Mouse (Mus musculus) forebrain, embryonic 13.5 days (tissue): ENCODE results near the gene Six2. TPM values are rescaled to one million over a fixed set of nuclear protein-coding genes. Genes with fewer than 3 reads are reported as not detected.
"Not testable (repeated sequence)": the region's sequence is repeated elsewhere in the genome, so short reads cannot be mapped to it uniquely, and the experiment has no call there.

Source experiments
- ATAC-seq: fragments of 200-750 bp; cut with Nextera tagmentation; 2 replicates; pipeline ENCODE4 v1.8.0; 2017
- H3K27ac ChIP-seq: fragments of 300-500 bp; sonication (generic); 2 replicates; pipeline ENCODE4 v1.5.1; 2015; ENCODE audit warnings: inconsistent platforms, mild to moderate bottlenecking, moderate library complexity
- H3K27me3 ChIP-seq: fragments of 300-500 bp; sonication (generic); 2 replicates; pipeline ENCODE4 v1.6.1; 2015; ENCODE audit warnings: mild to moderate bottlenecking, inconsistent platforms
- H3K36me3 ChIP-seq: fragments of 300-500 bp; sonication (generic); 2 replicates; pipeline ENCODE4 v1.6.1; 2015; ENCODE audit warnings: mild to moderate bottlenecking, inconsistent platforms; ENCODE audit not compliant: poor library complexity, severe bottlenecking
- H3K4me1 ChIP-seq: fragments of 300-500 bp; sonication (generic); 2 replicates; pipeline ENCODE4 v1.6.1; 2015; ENCODE audit warnings: inconsistent platforms
- H3K4me2 ChIP-seq: fragments of 300-500 bp; sonication (generic); 2 replicates; pipeline ENCODE4 v1.6.1; 2015; ENCODE audit warnings: inconsistent platforms, mild to moderate bottlenecking, moderate library complexity
- H3K4me3 ChIP-seq: fragments of 300-500 bp; sonication (generic); 2 replicates; pipeline ENCODE4 v1.5.1; 2015; ENCODE audit warnings: mild to moderate bottlenecking, inconsistent platforms
- H3K9ac ChIP-seq: fragments of 300-500 bp; sonication (generic); 2 replicates; pipeline ENCODE4 v1.6.1; 2015; ENCODE audit warnings: mild to moderate bottlenecking, inconsistent platforms
- H3K9me3 ChIP-seq: fragments of 300-500 bp; sonication (generic); replicated peaks from 2 replicates; pipeline ENCODE4 v1.6.1; 2016; ENCODE audit warnings: inconsistent platforms
- WGBS: fragments of 180-500 bp; shearing (Covaris S2); methylation state at CpG from one replicate; pipeline ENCODE4 v1.1.7; 2015; 5-methylcytosine and 5-hydroxymethylcytosine counted together
- polyA plus RNA-seq: library from polyadenylated mRNA; unstranded; fragments of >200 nt; fragmentation: Nextera tagmentation; extraction: Ambion mirVana; gene quantifications from 2 replicates; pipeline ENCODE4 v1.2.1, GENCODE M21; 2015

The Six2 gene
- polyA plus RNA-seq, 1 experiment from 2014 or later: 0.37 TPM

DNA sequence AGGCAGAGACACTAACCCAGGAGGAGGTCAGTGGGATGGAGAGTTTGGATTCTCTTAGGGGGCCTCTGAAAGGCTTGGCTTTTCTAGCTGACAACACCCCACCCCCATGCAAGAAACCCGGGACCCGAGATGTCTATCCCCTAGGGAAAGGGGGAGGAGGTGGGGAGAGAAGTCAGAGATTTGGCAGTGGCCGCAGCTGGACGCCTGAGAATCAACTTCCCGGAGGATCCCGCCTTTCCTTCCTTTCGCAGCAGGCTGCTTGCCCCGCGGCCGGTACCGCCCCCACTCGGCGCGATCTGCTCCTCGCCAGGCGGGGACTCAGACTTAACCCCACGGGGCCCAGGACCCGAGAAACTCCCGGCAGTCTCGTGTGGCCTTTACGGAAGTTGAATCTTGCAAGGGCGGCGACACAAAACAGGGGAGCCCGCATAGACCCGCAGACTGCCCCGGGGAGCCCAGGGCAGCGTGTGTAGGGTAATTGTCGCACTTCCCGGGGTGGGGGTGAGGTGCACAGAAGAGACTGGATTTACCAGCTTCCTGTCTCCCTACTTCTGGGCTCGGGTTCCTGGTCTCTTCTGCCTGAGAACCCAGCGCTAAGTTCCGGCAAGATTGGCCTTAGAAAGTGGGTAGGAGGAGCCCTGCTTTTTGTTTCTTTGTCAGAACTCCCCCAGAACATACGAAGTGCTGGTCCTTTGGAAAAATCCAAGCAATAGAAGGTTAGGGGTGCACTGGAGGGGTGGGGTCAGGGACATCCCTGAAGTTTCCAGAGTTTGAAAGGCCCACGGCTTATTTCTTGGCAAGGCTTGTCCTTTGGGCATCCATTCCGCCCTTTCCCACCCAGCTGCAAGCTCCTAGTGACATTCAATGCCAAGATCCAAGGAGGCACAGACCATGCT, 1.1 kb upstream of the Six2 start:
- H3K27me3 ChIP-seq: peaks cover 98% of the 10 kb centered on the region
- no peaks in the 10 kb centered on the region for H3K9me3 ChIP-seq
- peak overlapping the region; percentile 75 for H3K4me2 ChIP-seq
- ATAC-seq: no peak
- H3K4me1 ChIP-seq: peaks cover 22% of the 10 kb centered on the region
- WGBS: 1% methylated on average over 35 of the region's 35 CpGs
- H3K27ac ChIP-seq: no peak overlapping the region
- H3K36me3 ChIP-seq: no peaks in the 10 kb centered on the region
- no peak overlapping the region for H3K9ac ChIP-seq
- H3K4me3 ChIP-seq: peak overlapping the region; percentile 43

DNA sequence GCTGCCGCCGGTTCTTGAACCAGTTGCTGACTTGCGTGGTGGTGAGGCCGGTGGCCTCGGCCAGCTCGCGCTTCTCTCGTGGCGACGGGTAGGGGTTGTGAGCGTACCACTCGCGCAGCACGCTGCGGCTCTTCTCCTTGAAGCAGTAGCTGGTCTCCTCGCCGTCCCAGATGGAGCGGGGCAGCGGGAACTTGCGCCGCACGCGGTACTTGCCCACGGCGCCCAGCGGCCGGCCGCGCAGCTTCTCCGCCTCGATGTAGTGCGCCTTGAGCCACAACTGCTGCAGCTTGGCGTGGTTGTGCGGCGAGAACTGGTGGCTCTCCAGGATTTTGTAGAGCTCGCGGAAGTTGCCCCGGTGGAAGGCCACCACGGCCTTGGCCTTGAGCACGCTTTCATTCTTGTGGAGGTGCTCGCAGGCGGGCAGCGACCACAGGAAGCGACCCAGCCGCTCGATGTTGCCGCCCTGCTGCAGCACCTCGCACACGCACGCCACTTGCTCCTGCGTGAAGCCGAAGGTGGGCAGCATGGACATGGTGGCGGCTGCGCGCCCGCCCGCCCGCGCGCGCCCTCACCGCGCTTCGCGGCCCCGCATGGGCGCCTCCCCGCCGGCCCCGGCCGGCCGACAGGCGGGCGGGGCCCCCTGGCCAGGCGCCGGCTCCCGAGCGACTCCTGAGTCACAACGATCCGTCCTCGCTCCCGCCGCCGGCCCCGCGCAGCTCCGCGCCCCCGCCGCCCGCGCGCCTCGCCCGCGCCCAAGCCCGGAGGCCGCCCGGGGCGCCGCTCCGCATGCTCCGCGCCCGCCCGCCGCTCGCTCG, 446 bp downstream of the Six2 start:
- Histone ChIP-seq H3K9ac (peak overlapping the region; percentile 46), H3K36me3 (no peaks in the 10 kb centered on the region), H3K4me1 (peaks cover 22% of the 10 kb centered on the region), H3K9me3 (no peaks in the 10 kb centered on the region), H3K27ac (no peak overlapping the region), H3K27me3 (peaks cover 98% of the 10 kb centered on the region), H3K4me2 (peak overlapping the region; percentile 75), H3K4me3 (peak overlapping the region; percentile 43)
- under 1% methylated on average over 77 of the region's 109 CpGs for WGBS
- no peak; the same call in none of the 2 replicates for ATAC-seq

DNA sequence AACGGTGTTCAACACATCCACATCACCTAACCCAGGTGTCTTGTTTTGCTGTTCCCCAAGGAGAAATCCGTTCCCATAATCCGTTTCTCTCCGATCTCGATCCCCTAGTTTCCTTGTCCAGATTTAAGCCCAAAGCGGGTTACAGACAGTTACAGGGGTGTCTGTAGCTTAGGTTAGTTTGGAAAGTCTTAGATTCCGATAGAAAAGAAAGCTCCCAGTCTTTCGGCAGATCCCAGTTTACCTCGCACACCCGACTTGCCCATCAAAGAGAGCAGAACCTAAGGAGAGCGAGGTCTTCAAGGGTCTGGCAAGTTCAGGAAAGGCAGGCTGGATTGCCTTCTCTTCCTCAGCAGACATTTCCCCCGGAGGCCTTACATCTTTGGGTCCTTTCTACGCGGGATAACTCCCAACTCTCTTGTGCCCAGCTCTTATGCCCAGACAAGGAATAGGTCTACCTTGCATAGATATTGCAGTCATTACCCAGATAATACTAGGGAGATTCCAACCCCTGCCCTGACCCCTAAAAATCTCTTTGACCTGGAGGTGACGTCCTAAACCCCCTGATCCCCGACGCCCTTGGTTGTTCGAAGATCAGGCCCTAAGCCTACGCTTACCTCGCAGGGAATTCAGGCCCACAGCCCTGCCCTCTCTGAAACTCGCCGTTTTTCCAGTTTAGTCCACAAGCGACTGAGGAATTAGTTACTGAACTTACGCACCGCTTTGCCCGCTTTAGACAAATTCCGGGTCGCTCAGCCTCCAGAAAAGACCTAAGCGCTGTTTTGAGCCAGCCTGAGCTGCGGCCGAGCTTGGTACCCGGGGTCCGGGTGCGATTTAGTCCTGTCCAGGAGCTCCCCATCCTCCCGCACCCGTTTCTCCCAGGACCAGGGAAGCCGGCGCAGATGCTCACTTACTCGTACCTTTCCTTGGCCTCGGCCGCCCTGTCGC, 1.3 kb downstream of the Six2 start:
- H3K9me3 ChIP-seq: no peaks in the 10 kb centered on the region
- H3K36me3 ChIP-seq: no peaks in the 10 kb centered on the region
- H3K4me2 ChIP-seq: peak overlapping the region; percentile 75
- H3K4me1 ChIP-seq: peaks cover 22% of the 10 kb centered on the region
- ATAC-seq: no peak
- no peak overlapping the region for H3K27ac ChIP-seq
- peaks cover 98% of the 10 kb centered on the region for H3K27me3 ChIP-seq
- peak overlapping the region; percentile 43 for H3K4me3 ChIP-seq
- 2% methylated on average over 42 of the region's 42 CpGs for WGBS
- 0 out of 2 replicates have a peak overlapping the region, but pooled peaks have one; percentile 46 for H3K9ac ChIP-seq

DNA sequence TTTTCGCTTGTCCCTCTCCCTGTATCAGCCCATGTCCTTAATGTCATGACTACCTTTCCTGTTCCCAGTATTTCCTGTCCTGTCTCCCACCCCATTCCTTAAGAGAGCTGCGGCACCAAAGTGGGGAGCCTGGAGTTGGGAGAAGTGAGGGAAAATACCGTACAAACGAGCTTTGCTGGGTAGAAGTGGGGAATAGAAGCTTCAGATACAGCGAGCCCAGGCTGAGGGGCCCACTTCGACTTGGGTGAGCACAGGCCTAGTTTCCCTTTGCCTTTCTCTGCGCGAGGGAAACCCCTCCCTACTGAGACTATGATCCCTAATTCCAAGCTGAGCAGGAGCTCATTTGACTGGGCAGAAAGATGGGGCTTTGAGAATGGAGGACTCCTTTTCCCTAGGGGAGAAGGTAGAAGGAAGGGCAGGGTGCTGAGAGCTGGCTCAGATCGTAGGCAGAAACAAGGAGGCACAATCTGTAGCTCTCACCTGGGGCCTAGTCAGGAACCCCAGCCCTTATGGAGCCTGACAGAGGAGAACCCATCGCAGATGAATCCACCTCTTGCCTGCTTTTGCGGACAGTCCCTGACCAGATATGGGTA, 2.3 kb downstream of the Six2 start:
- Histone ChIP-seq H3K4me1 (peaks cover 22% of the 10 kb centered on the region), H3K27ac (no peak overlapping the region), H3K27me3 (peaks cover 98% of the 10 kb centered on the region), H3K9ac (no peak overlapping the region), H3K4me2 (no peak overlapping the region), H3K9me3 (no peaks in the 10 kb centered on the region), H3K36me3 (no peaks in the 10 kb centered on the region), H3K4me3 (no peak overlapping the region)
- ATAC-seq: no peak
- WGBS: 3% methylated on average over 11 of the region's 11 CpGs

DNA sequence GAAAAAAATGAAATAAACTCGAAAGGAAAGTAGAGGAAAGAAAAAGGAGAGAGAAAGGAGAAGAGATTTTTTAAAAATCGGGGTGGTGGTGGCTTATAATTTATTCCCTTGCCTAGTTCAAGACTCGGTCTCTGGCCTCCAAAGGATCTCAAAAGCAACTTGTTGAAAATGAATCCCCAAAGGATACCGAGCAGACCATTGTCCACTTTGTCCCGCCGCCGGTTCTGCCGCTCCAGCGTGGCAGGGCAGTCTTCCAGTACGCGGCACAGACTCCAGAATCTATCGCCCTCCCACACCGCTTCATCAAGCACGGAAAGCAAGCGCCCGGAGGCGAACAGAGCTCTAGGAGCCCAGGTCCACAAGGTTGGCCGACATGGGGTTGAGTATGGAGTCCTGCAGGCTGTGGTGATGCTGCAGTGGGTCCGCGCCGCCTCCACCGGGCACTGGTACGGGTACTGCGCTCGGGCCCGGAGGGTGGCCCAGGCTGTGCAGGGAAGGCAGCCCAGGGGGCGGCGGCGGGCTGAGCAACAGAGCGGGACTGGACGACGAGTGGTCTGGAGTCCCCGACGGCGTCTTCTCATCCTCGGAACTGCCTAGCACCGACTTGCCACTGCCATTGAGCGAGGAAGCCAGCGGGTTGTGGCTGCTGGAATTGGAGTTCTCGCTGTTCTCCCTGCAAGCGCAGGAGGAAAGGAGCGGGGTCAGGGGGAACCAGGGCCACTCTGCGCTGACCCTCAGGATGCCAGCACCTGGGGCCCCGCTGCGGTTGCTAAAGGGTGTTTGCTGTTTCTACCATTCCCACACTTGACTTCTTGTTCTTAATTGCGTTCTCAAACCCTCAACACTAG, 3.0 kb downstream of the Six2 start:
- Histone ChIP-seq H3K27ac (no peak overlapping the region), H3K9ac (no peak overlapping the region), H3K4me1 (peaks cover 23% of the 10 kb centered on the region), H3K9me3 (no peaks in the 10 kb centered on the region), H3K27me3 (peaks cover 98% of the 10 kb centered on the region), H3K36me3 (no peaks in the 10 kb centered on the region), H3K4me3 (no peak overlapping the region), H3K4me2 (peak overlapping the region; percentile 3; the same call in 1 of the 2 replicates)
- WGBS: under 1% methylated on average over 46 of the region's 46 CpGs
- ATAC-seq: no peak

DNA sequence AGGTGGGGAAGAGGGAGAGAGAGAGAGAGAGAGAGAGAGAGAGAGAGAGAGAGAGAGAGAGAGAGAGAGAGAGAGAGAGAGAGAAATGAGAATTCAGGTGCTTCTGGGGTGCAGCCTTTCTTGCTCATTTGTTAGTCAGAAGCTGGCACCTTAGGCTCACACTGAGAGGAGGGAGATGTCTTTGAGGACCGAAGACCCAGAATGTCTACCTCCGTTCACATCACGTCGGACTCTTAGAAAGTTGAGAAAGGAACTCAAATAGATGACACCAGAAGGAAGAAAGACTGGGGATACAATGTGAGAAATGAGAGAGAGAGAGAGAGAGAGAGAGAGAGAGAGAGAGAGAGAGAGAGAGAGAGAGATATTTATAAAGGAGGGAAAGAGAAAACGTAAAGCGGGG, 3.6 kb downstream of the Six2 start:
- H3K4me3 ChIP-seq, H3K9ac ChIP-seq, H3K9me3 ChIP-seq, H3K4me2 ChIP-seq, H3K36me3 ChIP-seq, ATAC-seq, H3K27ac ChIP-seq: not testable (repeated sequence)
- H3K4me1 ChIP-seq: peaks cover 30% of the 10 kb centered on the region
- WGBS: 3% methylated on average over 6 of the region's 6 CpGs
- peaks cover 98% of the 10 kb centered on the region for H3K27me3 ChIP-seq

DNA sequence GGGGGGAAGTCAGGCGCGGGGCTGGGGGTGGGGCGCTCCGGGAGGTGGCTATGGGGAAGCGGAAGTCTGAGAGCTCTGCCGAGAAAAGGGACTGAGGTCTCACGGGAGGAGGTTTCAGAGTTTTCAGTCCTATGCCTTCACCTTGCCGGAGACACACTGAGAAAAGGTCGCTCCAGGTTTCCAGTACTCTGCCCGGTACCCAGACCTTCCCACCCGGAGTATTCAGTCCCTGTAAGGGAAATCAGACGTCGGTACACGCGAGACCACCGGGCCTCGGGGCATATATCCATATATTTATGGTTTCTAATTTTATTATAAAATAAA, 4.1 kb downstream of the Six2 start:
- Histone ChIP-seq H3K4me2 (no peak overlapping the region), H3K27me3 (peaks cover 98% of the 10 kb centered on the region), H3K36me3 (no peaks in the 10 kb centered on the region), H3K4me3 (no peak overlapping the region), H3K4me1 (peaks cover 27% of the 10 kb centered on the region), H3K27ac (no peak overlapping the region), H3K9ac (no peak overlapping the region), H3K9me3 (no peaks in the 10 kb centered on the region)
- WGBS: 1% methylated on average over 17 of the region's 17 CpGs
- ATAC-seq: no peak

DNA sequence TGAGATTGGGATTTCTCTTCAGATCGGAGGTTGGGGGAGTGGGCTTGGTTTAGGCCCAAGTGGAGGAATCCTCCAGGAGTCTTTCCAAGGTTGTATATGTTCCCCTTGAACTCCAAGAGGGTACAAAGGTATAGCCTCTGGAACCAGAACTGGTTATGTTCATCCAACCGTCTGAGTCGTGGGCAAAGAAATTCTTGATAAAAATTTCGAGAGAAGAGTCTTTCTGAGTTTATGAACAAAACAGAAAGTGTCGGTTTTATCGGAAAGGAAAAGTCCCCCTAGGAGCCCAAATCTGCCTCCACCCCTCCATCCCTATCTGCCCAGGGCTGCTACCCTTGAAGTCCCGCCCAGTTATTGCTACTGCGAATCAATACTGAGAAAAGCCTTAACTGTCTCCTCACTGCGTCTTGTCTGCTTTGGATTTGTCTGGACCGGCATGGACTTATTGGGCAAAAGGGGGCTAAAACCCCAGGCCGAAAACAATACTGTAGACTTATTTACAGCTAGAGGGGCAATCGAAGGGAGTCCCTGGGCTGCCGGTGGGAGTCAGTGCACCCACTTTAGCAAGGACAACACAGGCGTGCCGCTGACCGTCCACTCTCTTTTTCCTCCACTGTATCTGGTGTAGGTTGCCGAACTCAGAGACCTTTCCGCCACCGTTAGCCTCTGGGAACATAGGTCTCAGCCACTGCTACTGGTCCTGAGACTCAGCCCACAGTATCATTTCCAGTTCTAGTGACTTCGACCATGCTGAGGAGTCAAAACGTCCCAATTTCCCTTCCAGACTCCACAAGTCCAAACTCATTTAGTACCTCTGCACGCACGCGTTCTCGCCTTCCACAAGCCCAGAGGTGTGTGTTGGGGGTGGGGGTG, 4.7 kb downstream of the Six2 start:
- Histone ChIP-seq H3K27me3 (peaks cover 98% of the 10 kb centered on the region), H3K4me3 (no peak overlapping the region), H3K36me3 (no peaks in the 10 kb centered on the region), H3K9me3 (no peaks in the 10 kb centered on the region), H3K9ac (no peak overlapping the region), H3K4me1 (peaks cover 21% of the 10 kb centered on the region), H3K4me2 (no peak overlapping the region), H3K27ac (no peak overlapping the region)
- WGBS: 2% methylated on average over 25 of the region's 25 CpGs
- no peak for ATAC-seq

DNA sequence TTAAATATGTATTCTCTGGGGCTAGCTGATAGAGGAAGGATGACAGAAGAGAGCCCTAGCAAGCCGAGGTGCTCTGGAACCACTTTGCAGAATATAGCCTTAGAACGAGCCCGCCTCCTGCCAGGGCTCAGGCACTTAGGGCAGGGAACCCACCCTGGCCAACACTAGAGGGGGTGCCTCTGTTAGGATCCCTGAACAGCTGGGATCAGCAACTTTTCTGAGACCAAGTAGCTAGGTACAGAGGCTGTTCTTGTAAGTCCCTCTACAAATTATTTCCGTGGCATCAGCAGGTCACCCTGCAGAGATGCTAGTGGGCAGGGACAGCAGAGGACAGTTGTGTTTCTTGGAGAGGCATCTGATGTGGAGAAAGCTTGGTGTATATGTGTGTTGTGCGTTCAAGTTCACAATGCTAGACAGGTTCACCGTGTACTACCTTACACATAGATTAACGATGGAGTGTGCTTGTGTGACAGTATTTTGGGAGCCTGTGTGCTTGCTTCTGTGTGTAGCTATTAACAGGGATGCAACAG, 5.8 kb downstream of the Six2 start:
- H3K27me3 ChIP-seq: peaks cover 98% of the 10 kb centered on the region
- H3K4me1 ChIP-seq: peaks cover 10% of the 10 kb centered on the region
- ATAC-seq: no peak
- H3K27ac ChIP-seq: no peak overlapping the region
- H3K9me3 ChIP-seq: no peaks in the 10 kb centered on the region
- H3K4me2 ChIP-seq: no peak overlapping the region
- no peak overlapping the region for H3K9ac ChIP-seq
- H3K36me3 ChIP-seq: no peaks in the 10 kb centered on the region
- WGBS: 6% methylated on average over 7 of the region's 7 CpGs
- no peak overlapping the region for H3K4me3 ChIP-seq

DNA sequence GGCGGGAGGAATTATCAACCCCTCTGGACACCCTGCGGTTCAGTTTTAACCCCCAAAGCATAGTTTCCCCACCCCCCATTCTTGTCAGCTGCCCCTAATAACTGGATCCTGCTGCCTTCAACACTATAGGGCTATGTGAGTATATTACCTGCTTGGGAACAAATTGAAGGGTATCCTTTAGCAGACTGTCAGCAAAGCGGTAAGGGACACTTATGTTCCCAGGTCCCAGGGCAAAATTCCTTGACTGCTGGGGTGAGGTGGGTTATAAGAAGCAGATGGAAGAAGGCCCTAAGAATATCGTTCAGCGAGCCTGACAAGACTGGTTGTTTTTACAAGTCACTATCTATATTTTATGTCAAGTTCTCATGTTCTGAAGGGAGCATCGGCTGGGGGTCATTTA, 6.3 kb downstream of the Six2 start:
- no peak overlapping the region for H3K4me2 ChIP-seq
- H3K9ac ChIP-seq: no peak overlapping the region
- H3K36me3 ChIP-seq: no peaks in the 10 kb centered on the region
- 7% methylated on average over 6 of the region's 6 CpGs for WGBS
- no peaks in the 10 kb centered on the region for H3K9me3 ChIP-seq
- H3K27me3 ChIP-seq: peaks cover 98% of the 10 kb centered on the region
- H3K4me3 ChIP-seq: no peak overlapping the region
- no peak for ATAC-seq
- H3K4me1 ChIP-seq: peaks cover 9% of the 10 kb centered on the region
- H3K27ac ChIP-seq: no peak overlapping the region
